Mouse (Mus musculus): ENCODE data around the gene Rnf208.

DNA sequence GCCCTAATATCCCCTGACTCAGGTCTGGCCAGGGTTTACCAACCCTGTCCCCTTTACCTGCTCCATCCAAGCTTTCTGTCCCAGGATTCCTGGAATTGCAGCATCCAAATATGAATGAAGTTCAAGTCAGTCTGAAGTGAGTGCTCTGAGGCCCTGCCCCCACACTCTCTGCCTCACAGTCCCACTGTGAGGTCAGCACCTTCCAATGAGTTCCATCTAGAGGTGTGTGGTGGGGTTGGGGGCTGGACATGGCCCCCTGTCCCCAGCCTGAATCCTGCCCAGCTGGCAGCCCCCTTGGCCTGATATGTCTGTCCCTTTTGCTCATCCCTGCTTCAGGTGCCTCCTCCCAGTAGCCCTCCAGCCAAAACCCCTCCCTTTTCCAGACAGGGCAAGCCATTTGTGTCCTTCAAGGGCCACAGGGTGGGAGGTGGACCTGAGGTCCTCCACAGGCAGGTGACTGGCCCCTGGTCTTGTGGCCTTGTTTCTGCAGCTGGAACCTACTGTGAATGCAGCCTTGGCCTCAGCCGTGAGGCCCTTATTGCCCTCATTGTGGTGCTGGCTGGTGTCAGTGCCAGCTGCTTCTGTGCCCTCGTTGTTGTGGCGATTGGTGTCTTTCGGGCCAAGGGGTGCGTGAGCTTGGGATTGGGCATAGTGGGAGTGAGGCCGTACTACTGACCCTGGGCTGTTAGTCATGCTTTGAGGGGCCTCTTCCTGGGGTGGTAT lies 46.0 kb downstream of the Rnf208 start, which contains the start of gene Tmem210:
- no peak for TF ChIP-seq POLR2A (IDR thresholded peaks at IDR 0.05; ENCODE audit: insufficient read length, low read depth)
- TF ChIP-seq MYOG (IDR thresholded peaks at IDR 0.05; ENCODE audit: control insufficient read depth in 1 of 3, insufficient read depth in 1 of 3, insufficient read length in 2 of 3, low read depth in 2 of 3): no peak
- no peak for TF ChIP-seq E2F4 (IDR thresholded peaks at IDR 0.05; ENCODE audit: insufficient read depth)

Measured in myocyte (in vitro differentiated cells).